Mouse (Mus musculus) lung, embryonic 16.5 days (tissue): ENCODE measurements at regions not wholly inside any gene's neighbourhood (a gene's known extent, or its start where the extent isn't known, plus 50 kb on each side); places are given as distances from the start of the nearest gene placed in this dataset.

Experiments used
- ATAC-seq: fragments of 200-750 bp; cut with Nextera tagmentation; 2 replicates; pipeline ENCODE4 v1.8.0; 2017; ENCODE audit warnings: low read depth, mild to moderate bottlenecking, moderate library complexity
- H3K27ac ChIP-seq: fragments of 300-500 bp; sonication (generic); 2 replicates; pipeline ENCODE4 v1.5.1; 2014; ENCODE audit warnings: mild to moderate bottlenecking, control low read depth, low read length
- H3K27me3 ChIP-seq: fragments of 300-500 bp; sonication (generic); 2 replicates; pipeline ENCODE4 v1.6.1; 2014; ENCODE audit warnings: low read depth, low read length, mixed read lengths; ENCODE audit not compliant: control insufficient read depth, insufficient read depth
- H3K36me3 ChIP-seq: fragments of 300-500 bp; sonication (generic); 2 replicates; pipeline ENCODE4 v1.6.1; 2014; ENCODE audit warnings: low read length; ENCODE audit not compliant: control insufficient read depth, insufficient read depth
- H3K4me1 ChIP-seq: fragments of 300-500 bp; sonication (generic); replicated peaks from 2 replicates; pipeline ENCODE4 v1.6.1; 2014; ENCODE audit warnings: low read length, mixed read lengths; ENCODE audit not compliant: control insufficient read depth, insufficient read depth
- H3K4me2 ChIP-seq: fragments of 300-500 bp; sonication (generic); 2 replicates; pipeline ENCODE4 v1.6.1; 2014; ENCODE audit warnings: low read depth, low read length, control low read depth
- H3K4me3 ChIP-seq: fragments of 300-500 bp; sonication (generic); 2 replicates; pipeline ENCODE4 v1.5.1; 2014; ENCODE audit warnings: mild to moderate bottlenecking, low read length, control low read depth
- H3K9ac ChIP-seq: fragments of 300-500 bp; sonication (generic); 2 replicates; pipeline ENCODE4 v1.6.1; 2014; ENCODE audit warnings: low read length, control low read depth
- H3K9me3 ChIP-seq: fragments of 300-500 bp; sonication (generic); 2 replicates; pipeline ENCODE4 v1.6.1; 2016; ENCODE audit warnings: low read length; ENCODE audit not compliant: control insufficient read depth
- WGBS: fragments of 180-500 bp; shearing (Covaris S2); extraction: QIAGEN DNeasy Blood & Tissue Kit; methylation state at CpG from one replicate; pipeline ENCODE4 v1.1.7; 2014; 5-methylcytosine and 5-hydroxymethylcytosine counted together

DNA sequence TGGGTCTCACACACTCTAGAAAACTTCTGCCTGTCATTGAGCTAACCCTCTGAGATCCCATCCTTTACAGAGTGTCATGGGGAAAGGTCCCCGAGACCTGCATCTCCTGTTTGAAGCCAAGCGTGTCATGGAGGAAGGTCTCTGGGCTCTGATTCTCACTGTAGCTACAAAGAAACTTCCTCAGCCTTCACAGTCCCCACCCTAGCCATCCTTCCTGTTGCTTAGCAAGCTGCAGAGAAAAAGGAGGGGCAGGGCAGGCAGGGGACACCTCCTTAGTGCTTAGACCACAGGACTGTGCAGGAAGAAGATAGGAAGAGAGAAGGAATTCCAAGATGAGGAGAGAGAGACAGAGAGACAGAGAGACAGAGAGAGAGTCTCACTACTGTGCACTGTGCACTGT, 74.6 kb upstream of the Tgfbr2 start:
- Histone ChIP-seq H3K36me3 (no peaks in the 10 kb centered on the region), H3K4me1 (peaks cover 9% of the 10 kb centered on the region), H3K9me3 (no peaks in the 10 kb centered on the region), H3K4me3 (no peak overlapping the region), H3K27ac (no peak overlapping the region), H3K9ac (no peak overlapping the region), H3K27me3 (no peaks in the 10 kb centered on the region), H3K4me2 (no peak overlapping the region)
- no peak for ATAC-seq
- 70% methylated on average over 2 of the region's 2 CpGs for WGBS

DNA sequence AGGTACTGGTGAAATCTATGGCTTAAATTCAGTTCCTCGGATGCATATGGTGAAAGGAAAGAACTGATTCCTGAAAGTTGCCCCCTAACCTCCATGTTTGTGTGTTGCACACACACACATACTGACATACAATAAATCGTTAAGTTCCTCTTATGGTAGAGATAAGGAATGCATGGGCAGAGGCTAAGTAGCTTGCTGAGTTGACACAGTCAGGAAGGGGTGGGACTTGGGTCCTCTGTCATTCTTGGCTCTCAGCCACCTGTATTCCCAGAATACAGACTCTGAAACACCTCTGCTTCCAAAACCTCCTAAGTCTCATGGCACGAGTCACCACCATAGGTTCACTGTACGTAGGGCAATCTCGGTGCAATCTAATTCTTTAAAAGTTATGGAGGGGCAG, 70.0 kb upstream of the Tgfbr2 start:
- 51% methylated on average over 5 of the region's 5 CpGs for WGBS
- Histone ChIP-seq H3K9ac (no peak overlapping the region), H3K4me1 (peaks cover 18% of the 10 kb centered on the region), H3K9me3 (no peaks in the 10 kb centered on the region), H3K4me3 (no peak overlapping the region), H3K4me2 (no peak overlapping the region), H3K27me3 (no peaks in the 10 kb centered on the region), H3K27ac (no peak overlapping the region), H3K36me3 (no peaks in the 10 kb centered on the region)
- ATAC-seq = peak; percentile 35; the same call in 1 of the 2 replicates

GRCm38 (mm10) chr9:116244619-116244899, 69.4 kb upstream of the Tgfbr2 start:
- H3K36me3 ChIP-seq = no peaks in the 10 kb centered on the region
- 88% methylated on average over 1 of the region's 1 CpGs for WGBS
- no peaks in the 10 kb centered on the region for H3K27me3 ChIP-seq
- ATAC-seq = no peak
- H3K4me1 ChIP-seq = peaks cover 18% of the 10 kb centered on the region
- H3K9me3 ChIP-seq = no peaks in the 10 kb centered on the region
- no peak overlapping the region for H3K4me3 ChIP-seq
- H3K27ac ChIP-seq = no peak overlapping the region
- no peak overlapping the region for H3K9ac ChIP-seq
- no peak overlapping the region for H3K4me2 ChIP-seq

GRCm38 (mm10) chr9:116243775-116244618, 68.8 kb upstream of the Tgfbr2 start:
- Histone ChIP-seq H3K4me2 (no peak overlapping the region), H3K27ac (no peak overlapping the region), H3K9me3 (no peaks in the 10 kb centered on the region), H3K27me3 (no peaks in the 10 kb centered on the region), H3K4me3 (no peak overlapping the region), H3K36me3 (no peaks in the 10 kb centered on the region), H3K9ac (no peak overlapping the region), H3K4me1 (peaks cover 18% of the 10 kb centered on the region)
- 76% methylated on average over 8 of the region's 8 CpGs for WGBS
- no peak for ATAC-seq

- peak; percentile 64 for ATAC-seq
- H3K36me3 ChIP-seq = no peaks in the 10 kb centered on the region
- WGBS = 69% methylated on average over 5 of the region's 5 CpGs
- peak overlapping the region; percentile 89 for H3K27ac ChIP-seq
- H3K27me3 ChIP-seq = no peaks in the 10 kb centered on the region
- H3K9me3 ChIP-seq = no peaks in the 10 kb centered on the region
- peak overlapping the region; percentile 46; the same call in 1 of the 2 replicates for H3K4me2 ChIP-seq
- H3K4me1 ChIP-seq = peaks cover 18% of the 10 kb centered on the region
- H3K9ac ChIP-seq = peak overlapping the region; percentile 8; the same call in 1 of the 2 replicates
- no peak overlapping the region for H3K4me3 ChIP-seq
Observed at GRCm38 (mm10) chr9:116241933-116242526, 66.9 kb upstream of the Tgfbr2 start.

DNA sequence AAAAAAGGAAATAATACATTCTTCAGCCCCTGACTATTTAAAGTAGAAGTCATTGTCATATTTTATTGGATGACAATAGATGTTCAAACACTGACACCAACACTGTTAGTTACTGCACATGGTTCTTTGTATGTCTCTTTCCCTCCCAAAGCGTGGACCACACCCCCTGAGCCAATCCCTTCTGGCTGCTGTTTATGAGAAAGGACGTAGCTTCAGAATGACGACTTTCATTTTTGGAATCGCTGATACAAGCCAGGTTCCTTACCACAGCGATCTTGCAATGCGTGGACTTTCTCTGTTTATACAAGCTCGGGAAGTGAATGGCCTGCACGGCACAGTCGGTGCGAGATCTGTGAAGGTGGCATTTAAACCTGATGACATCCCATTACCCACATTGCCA, 66.1 kb upstream of the Tgfbr2 start:
- H3K27ac ChIP-seq = peak overlapping the region; percentile 89
- H3K9me3 ChIP-seq = no peaks in the 10 kb centered on the region
- H3K4me3 ChIP-seq = no peak overlapping the region
- peak; percentile 35 for ATAC-seq
- WGBS = 23% methylated on average over 10 of the region's 10 CpGs
- peak overlapping the region; percentile 8; the same call in 1 of the 2 replicates for H3K9ac ChIP-seq
- H3K27me3 ChIP-seq = no peaks in the 10 kb centered on the region
- H3K4me2 ChIP-seq = peak overlapping the region; percentile 46
- no peaks in the 10 kb centered on the region for H3K36me3 ChIP-seq
- H3K4me1 ChIP-seq = peaks cover 18% of the 10 kb centered on the region

- H3K27ac ChIP-seq = no peak overlapping the region
Observed at GRCm38 (mm10) chr9:116236836-116237235, 61.7 kb upstream of the Tgfbr2 start.

DNA sequence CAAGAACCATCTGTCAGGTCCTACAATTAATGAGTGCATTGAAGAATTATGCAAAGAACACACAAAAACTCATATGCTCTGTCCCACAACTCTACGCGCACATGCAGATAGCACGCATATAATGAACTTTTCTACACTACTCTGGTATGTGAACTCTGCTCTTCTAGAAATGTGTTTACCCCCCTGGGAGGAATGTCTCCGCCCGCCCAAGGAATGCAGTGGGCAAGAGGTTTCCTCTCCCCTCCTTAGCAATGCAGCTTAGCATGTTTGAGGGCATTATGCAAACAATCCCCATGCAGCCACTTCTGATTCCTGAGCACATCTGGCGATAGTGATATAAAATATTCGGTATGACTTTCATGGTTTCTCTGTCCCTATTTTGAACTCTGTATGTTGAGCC, 59.0 kb upstream of the Tgfbr2 start:
- Histone ChIP-seq H3K4me2 (no peak overlapping the region), H3K4me3 (no peak overlapping the region), H3K4me1 (peaks cover 29% of the 10 kb centered on the region), H3K9me3 (no peaks in the 10 kb centered on the region), H3K27me3 (no peaks in the 10 kb centered on the region), H3K36me3 (no peaks in the 10 kb centered on the region), H3K27ac (peak overlapping the region; percentile 59), H3K9ac (no peak overlapping the region)
- ATAC-seq = peak; percentile 77
- 46% methylated on average over 7 of the region's 7 CpGs for WGBS

More at GRCm38 (mm10) chr9:116236836-116237235, 61.7 kb upstream of the Tgfbr2 start:
- no peak for ATAC-seq
- Histone ChIP-seq H3K4me2 (no peak overlapping the region), H3K36me3 (no peaks in the 10 kb centered on the region), H3K4me3 (no peak overlapping the region), H3K27me3 (no peaks in the 10 kb centered on the region), H3K9ac (no peak overlapping the region), H3K9me3 (no peaks in the 10 kb centered on the region), H3K4me1 (peaks cover 22% of the 10 kb centered on the region)

DNA sequence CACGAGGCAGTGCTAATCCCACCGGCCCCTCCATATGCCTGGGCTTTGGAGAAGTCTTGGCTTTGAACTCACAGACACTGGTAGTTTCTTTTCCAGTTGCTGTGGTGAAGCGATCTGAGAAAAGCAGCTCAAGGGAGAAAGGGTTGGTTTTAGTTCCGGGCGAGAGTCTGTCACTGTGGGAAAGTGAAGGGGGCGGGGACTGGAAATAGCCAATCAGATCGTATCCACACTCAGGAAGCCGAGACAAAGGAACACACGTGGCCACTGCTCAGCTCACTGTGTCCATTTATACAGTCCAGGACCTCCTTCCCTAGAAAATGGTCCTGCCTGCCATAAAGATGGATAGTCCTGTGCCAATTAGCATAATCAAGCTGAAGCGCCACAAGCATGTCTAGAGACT, 57.2 kb upstream of the Tgfbr2 start:
- peak; percentile 38 for ATAC-seq
- H3K27ac ChIP-seq = peak overlapping the region; percentile 92
- peaks cover 37% of the 10 kb centered on the region for H3K4me1 ChIP-seq
- 72% methylated on average over 10 of the region's 10 CpGs for WGBS
- H3K4me2 ChIP-seq = no peak overlapping the region
- H3K36me3 ChIP-seq = no peaks in the 10 kb centered on the region
- no peak overlapping the region for H3K9ac ChIP-seq
- H3K4me3 ChIP-seq = no peak overlapping the region
- no peaks in the 10 kb centered on the region for H3K9me3 ChIP-seq
- H3K27me3 ChIP-seq = no peaks in the 10 kb centered on the region
